Mouse (Mus musculus) brain, embryonic 14.5 days (tissue): Measurements from ENCODE around the gene Atxn7l1.

ENCODE experiments used
- CTCF ChIP-seq: fragments of 200-500 bp; IDR thresholded peaks from 2 replicates; pipeline ENCODE4 v1.5.1; 2012; ENCODE audit warnings: inconsistent platforms, mild to moderate bottlenecking, moderate library complexity, borderline replicate concordance; ENCODE audit not compliant: insufficient read depth, insufficient read length; ENCODE audit errors: extremely low read depth
- POLR2A ChIP-seq: fragments of 200-500 bp; IDR thresholded peaks from 2 replicates; pipeline ENCODE4 v1.6.1; 2012; ENCODE audit warnings: mild to moderate bottlenecking, inconsistent platforms, borderline replicate concordance; ENCODE audit not compliant: poor library complexity, insufficient read depth, insufficient read length, severe bottlenecking; ENCODE audit errors: extremely low read depth

DNA sequence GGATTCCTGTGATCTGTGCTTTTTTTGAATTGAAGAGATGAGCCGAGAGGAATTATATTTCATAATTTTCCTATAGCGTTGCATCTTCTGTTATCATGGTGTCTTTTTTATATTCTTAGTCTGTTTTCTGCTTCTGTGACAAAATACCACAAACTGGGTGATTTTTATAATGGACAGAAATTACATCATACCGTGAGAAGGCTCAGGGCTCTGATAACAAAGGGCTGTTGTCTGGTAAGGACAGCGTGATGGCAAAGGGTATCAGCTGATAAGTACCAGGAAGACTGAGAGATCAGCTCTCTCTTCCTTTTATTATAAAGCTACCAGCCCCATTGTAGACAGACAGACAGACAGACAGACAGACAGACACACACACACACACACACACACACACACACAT, 192.3 kb downstream of the Atxn7l1 start:
- TF ChIP-seq CTCF (no peak), POLR2A (no peak)
